Mouse (Mus musculus) layer of hippocampus, postnatal 10 days (tissue): ENCODE measurements around the gene Dlx2. TPM values are rescaled to one million over a fixed set of nuclear protein-coding genes. Genes with fewer than 3 reads are reported as not detected.

ENCODE experiments used
- DNase-seq, 2 experiments: peaks; one replicate each; pipeline ENCODE4 v3.0.0; 2021; ENCODE audit warnings: low spot score in 2 of 2
- total RNA-seq, 2 experiments: library from RNA; stranded (reverse); gene quantifications; 2 replicates each; pipeline ENCODE4 v1.2.3; 2021

Gene Dlx2
- total RNA-seq, 2 experiments from 2014 or later: 7.7 to 8.6 TPM

DNA sequence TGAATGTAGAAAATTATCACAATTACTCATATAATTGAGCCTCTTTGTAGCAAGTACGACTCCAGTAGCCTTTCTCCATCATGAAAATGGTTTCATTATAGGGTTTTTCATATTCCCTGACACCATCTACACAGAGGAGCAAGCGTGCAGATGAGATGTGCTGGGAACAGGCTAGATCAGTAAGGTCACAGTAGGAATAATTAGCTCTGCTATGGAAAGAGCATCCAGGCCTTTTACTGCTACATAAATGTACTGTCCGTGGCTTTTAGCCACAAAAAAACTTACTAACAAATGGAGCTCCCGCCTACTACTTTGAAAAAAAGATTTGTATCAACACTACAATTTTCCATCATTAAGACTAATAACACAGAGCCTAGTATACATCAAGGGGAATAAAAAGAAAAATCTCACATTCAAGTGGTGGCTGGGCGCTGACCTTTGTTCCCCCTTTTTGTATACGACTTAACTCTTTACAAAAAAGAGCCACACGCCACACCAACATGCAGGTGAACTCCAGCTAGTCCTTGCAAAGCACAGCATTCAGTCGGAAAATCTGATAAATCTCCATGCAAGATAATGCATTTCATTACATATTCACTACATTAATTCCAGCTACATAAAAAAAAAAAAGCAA is 29.0 kb downstream of the Dlx2 start:
- no peak for DNase-seq

DNA sequence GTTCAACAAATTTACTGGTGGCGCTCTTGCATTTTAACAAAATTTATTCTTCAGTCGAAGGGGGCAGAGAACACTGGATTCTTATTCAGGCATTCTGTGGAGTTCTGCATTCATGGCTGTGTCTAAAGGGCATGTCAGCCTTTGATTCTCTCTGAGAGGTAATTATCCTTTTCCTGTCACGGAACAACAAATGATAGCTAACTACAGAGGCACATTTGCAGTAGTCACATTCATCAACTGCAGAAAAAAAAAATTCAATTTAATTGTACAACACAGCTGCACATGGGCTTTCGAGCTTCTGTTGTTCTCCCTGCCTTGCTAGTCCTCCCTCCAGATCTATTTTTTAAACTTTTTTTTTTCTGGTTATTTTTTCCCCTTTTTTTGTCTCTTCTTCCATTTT is 29.6 kb downstream of the Dlx2 start:
- no peak for DNase-seq

DNA sequence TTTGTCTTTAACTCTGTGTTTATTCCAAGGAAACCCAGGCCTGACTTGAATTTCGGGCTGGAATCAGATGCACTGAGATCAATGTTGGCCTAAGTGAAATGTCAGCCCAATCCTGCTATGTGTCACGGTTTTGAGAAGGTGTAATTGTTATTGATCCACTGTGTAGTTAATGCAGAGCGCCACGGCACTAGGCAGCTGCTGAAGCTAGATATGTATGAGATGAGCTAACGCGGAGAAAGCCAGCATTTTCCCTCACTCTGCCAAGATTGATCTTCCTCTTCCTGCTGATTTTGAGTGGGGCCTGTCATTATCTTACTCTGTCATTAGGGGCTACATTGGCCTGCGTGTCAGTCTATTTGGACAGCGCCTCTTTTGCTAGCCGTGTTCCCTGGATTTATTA is 34.2 kb downstream of the Dlx2 start:
- no peak for DNase-seq

DNA sequence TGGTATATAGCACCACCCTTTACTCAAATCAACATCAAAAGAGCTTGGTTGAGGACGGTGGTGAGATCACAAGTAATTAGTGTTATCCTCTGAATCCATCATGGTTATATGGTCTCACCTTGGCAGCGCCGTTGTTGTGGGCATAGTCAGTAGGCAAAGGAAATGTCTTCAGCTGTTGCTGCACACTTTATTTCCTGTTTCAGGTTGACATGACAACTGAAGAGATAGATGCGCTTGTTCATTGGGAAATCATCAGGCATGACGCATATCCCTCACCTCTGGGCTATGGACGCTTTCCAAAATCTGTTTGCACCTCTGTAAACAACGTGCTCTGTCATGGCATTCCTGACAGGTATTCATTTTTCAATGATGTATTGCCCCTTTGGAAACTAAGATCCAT is 35.3 kb downstream of the Dlx2 start:
- DNase-seq: no peak

DNA sequence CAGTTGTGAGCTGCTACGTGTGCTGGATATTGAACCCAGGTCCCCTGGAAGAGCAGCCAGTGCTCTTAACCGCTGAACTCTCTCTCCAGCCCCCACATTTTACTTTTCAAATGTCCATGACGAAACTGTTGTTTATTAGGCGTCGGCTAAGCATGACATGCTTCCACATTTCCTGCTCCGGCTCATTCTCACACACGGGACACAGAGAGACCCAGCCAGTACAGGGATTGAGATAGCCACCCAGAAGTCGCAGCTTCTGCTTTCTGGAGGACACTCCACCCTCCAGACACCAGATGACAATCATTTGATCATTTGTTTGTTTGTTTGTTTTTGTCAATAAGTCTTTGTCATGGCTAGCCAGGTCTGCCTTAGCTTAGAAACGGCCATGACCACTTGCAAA is 41.7 kb downstream of the Dlx2 start:
- no peak for DNase-seq

DNA sequence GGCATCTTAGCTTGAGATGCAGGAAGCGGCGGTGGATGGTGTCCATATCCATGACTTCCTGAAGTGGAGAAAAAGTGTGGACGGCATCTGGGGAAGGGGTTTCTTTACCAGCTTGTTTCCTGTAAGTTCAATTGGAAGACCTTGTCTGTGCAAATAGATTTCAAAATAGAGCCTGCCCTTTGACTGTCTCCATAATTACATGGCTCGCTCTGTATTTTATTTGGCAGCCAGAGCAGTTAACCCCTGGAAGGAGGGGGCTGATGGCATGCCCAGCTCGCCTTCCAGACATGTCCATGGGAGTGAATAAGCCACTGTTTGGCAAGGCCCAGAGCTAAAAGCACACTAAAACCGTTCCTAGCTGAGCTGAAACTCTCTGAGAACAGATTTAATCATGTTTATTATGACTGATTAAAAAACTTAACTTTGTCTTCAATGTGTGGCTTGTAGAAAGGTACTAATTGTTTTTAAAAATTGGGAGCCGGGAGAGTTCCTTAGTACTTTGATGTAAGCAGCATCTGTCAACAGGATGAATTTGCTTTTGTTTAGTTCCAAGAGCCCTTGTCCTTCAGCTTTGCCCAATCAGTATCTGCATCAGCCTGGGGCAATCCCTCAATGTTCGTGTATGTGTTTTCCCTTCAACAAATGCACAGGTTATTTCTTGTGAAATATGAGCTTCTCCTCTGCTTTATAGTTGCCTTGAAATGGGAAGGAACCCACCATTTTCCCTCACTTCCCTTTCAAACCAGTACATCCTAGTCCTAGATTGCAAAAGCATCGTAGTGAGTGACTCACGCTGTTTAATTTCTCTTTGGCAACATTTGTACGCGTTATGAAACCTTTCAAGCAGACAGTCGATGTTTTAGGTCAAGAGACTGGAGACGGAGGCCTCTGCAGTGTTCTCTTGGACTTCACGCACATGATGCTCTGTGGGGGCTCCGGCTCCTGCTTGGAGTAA is 47.0 kb downstream of the Dlx2 start:
- no peak for DNase-seq

DNA sequence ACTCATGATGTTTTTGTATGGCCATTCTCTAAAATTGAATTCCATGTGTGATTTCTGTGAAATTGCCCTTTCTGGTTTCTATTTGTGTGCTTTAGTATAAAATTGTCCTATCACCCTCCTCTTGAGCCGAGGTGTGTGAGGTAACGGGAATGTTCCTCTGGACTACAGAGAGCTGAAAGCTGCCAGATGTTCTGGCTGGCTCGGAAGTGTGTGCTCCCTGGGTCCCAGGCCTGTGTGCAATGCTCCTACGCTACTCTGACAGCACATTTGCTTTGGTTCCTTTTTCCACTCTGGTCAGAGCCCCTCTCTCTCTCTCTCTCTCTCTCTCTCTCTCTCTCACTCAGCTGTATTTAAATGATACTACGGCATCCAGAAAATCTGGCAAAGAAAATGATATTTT is 49.4 kb downstream of the Dlx2 start:
- no peak for DNase-seq

DNA sequence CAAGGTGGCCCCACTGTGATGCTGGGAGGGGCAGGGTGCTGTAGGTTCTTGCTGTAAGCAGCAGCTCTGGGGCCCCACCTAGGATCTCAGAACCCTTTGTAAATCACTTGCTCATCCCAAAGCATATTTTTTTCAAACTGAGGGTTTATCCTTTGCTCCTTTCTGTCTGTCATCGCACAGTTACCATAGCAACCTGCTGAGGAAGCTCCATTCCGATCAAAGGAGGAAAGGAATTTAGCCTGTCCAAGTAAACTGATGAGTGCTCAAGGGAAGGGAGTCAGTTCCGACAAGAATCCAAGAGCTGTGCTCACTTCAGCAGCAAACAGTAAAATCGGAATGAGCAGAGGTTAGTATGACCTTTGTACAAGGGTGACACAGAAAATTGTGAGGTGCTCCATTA is 51.6 kb downstream of the Dlx2 start:
- DNase-seq: no peak

DNA sequence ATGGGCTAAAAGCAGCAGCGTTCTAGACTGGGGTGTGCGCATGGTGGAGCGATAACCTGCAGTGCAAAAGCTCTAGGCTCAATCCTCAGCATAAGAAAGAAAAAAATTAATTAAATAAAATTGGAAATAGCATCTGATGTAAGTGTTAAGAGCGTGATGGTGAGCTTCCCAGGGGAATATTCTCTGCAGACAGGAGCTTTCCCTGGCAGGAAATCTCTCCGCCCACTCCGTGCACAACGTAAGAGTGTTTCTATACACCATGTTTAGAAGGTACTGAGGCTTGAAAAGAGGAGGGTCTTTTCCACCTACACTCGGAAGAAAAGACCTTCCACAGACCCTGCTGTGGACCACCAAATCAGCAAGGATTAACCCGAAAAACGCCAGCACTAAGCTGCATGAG is 52.1 kb downstream of the Dlx2 start:
- no peak for DNase-seq

Other genes with a start within 250 kb of the Dlx2 start
- 100 to 1,000 TPM; 169 to 170 TPM for gene Slc25a12, start 179.0 kb downstream of the Dlx2 start, total RNA-seq
- gene Hat1, start 157.8 kb downstream of the Dlx2 start, total RNA-seq: 10 to 100 TPM; 18.9 to 19.8 TPM
- 10 to 100 TPM; 19.7 to 26.4 TPM for gene Metap1d, start 93.5 kb downstream of the Dlx2 start, total RNA-seq
- 10 to 100 TPM; 25.5 to 29.3 TPM for gene Dlx1, start 18.6 kb downstream of the Dlx2 start, total RNA-seq
- gene Itga6, start 198.9 kb upstream of the Dlx2 start, total RNA-seq: 10 to 100 TPM; 45.8 to 48.3 TPM